10 mouse cellular contexts compared by ENCODE assay signal in the genomic region with DNA sequence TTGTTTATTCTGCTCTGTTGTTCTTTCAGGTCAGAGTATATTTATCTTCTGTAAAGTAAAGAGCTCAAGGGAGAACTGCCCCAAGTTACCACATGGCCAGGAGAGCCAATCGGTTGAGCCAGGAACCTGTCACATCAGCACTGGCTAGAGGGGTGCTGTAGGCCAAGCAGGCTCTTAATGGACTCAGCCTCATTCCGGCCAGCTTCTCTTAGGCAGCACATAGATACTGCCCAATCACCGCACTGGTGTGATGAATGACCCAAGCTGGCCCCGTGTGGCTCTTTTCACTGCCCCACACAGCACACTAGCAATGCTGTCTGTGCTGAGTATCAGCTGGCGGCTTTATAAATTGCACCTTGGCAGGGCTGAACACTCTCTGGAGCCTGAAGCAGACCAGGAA.
DNase-seq lines count a peak whose midpoint lies in the region; ATAC-seq and TF ChIP-seq lines count a peak whose summit lies in the region.
"Had no signal": no experiment of that assay in that cellular context is flagged by ENCODE, and none has a peak within 500 bp of the region (broad histone marks: within the 10 kb centered on the region; RNA-seq: fewer than 3 reads in every experiment).

No protein-coding gene starts in this region.

- H3K9ac ChIP-seq in hindbrain, embryonic 15.5 days = no peak overlapping the region
- no peak overlapping the region for H3K9ac ChIP-seq in neural tube, embryonic 15.5 days (replicated peaks)

- H3K4me3 ChIP-seq in gastrocnemius, adult 2 months = no peak overlapping the region
- H3K4me3 ChIP-seq in hindbrain, embryonic 15.5 days = no peak overlapping the region
- H3K4me3 ChIP-seq in neural tube, embryonic 15.5 days (replicated peaks) = no peak overlapping the region

- 41% methylated on average over 5 of the region's 5 CpGs for WGBS in hindbrain, embryonic 15.5 days
- WGBS in neural tube, embryonic 15.5 days = 33% methylated on average over 5 of the region's 5 CpGs

- TF ChIP-seq CTCF in gastrocnemius, adult 2 months (IDR thresholded peaks at IDR 0.05) = no peak

- no peaks in the 10 kb centered on the region for H3K36me3 ChIP-seq in hindbrain, embryonic 15.5 days
- H3K36me3 ChIP-seq in neural tube, embryonic 15.5 days = no peaks in the 10 kb centered on the region

- peaks cover 10% of the 10 kb centered on the region for H3K4me1 ChIP-seq in hindbrain, embryonic 15.5 days (replicated peaks)
- H3K4me1 ChIP-seq in neural tube, embryonic 15.5 days = peaks cover 7% of the 10 kb centered on the region; the same call in 1 of the 2 replicates

- ATAC-seq in hindbrain, embryonic 15.5 days (ENCODE audit: low FRiP score, low read depth) = peak; percentile 82
- peak; percentile 75 for ATAC-seq in neural tube, embryonic 15.5 days (ENCODE audit: low FRiP score)
- no peak for ATAC-seq in megakaryocyte progenitor cell, adult 5-6 weeks (replicated peaks; ENCODE audit: poor library complexity)

- peak; percentile 19 for DNase-seq in gastrocnemius, adult 2 months
- DNase-seq in gastrocnemius, postnatal 14 days = no peak
- peak; percentile 28 for DNase-seq in heart, adult 8-10 months (ENCODE audit: low spot score)
- no peak for DNase-seq in urinary bladder, adult 2 months (ENCODE audit: low spot score)
- DNase-seq in kidney, postnatal 25 days = no peak
- DNase-seq: gastrocnemius, postnatal 25 days; lung, postnatal 10 days had no signal

- no peak overlapping the region for H3K4me2 ChIP-seq in hindbrain, embryonic 15.5 days
- H3K4me2 ChIP-seq in neural tube, embryonic 15.5 days = no peak overlapping the region

- H3K27me3 ChIP-seq in hindbrain, embryonic 15.5 days = no peaks in the 10 kb centered on the region
- H3K27me3 ChIP-seq in neural tube, embryonic 15.5 days (replicated peaks) = no peaks in the 10 kb centered on the region

- H3K27ac ChIP-seq in gastrocnemius, adult 2 months = no peak overlapping the region
- no peak overlapping the region for H3K27ac ChIP-seq in hindbrain, embryonic 15.5 days (replicated peaks)
- no peak overlapping the region for H3K27ac ChIP-seq in neural tube, embryonic 15.5 days (replicated peaks)

- intact Hi-C loops in gastrocnemius, adult 2 months (cut with DNase I) = no loop called here
- intact Hi-C loops in gastrocnemius, postnatal 14 days (cut with DNase I; ENCODE audit: low total_unique reads) = no loop called here

- no peaks in the 10 kb centered on the region for H3K9me3 ChIP-seq in hindbrain, embryonic 15.5 days
- H3K9me3 ChIP-seq in neural tube, embryonic 15.5 days (replicated peaks) = no peaks in the 10 kb centered on the region

Comparison
In these comparisons a context has a peak if more than half of its experiments do, and no peak if none do; other contexts are left out.
1. DNase-seq: peak in gastrocnemius, adult 2 months (single experiment) and heart, adult 8-10 months (single experiment); none in gastrocnemius, postnatal 14 days (single experiment), urinary bladder, adult 2 months (single experiment) and kidney, postnatal 25 days (0 of 2).